Mouse (Mus musculus): ENCODE data around the gene Dmgdh. TPM values are rescaled to one million over a fixed set of nuclear protein-coding genes. Genes with fewer than 3 reads are reported as not detected.

The Dmgdh gene
- polyA plus RNA-seq, 1 experiment from 2014 or later: not detected

GRCm38 (mm10) chr13:93648387-93649130 is 25.7 kb upstream of the Dmgdh start:
- no peaks in the 10 kb centered on the region for H3K4me1 ChIP-seq (ENCODE audit: insufficient read depth)
- H3K27me3 ChIP-seq (ENCODE audit: insufficient read depth, low read length): no peaks in the 10 kb centered on the region
- H3K27ac ChIP-seq (ENCODE audit: low read depth): no peak overlapping the region
- H3K36me3 ChIP-seq (ENCODE audit: insufficient read depth): no peaks in the 10 kb centered on the region
- WGBS: 51% methylated on average over 7 of the region's 7 CpGs
- no peak overlapping the region for H3K9ac ChIP-seq
- no peaks in the 10 kb centered on the region for H3K9me3 ChIP-seq (ENCODE audit: low read depth, low read length)
- DNase-seq: no peak
- no peak for ATAC-seq (ENCODE audit: insufficient read depth)
- no peak for TF ChIP-seq CTCF (IDR thresholded peaks at IDR 0.05; ENCODE audit: low read depth)
- H3K4me3 ChIP-seq (ENCODE audit: low read depth, low read length): no peak overlapping the region
- no peak overlapping the region for H3K4me2 ChIP-seq

- Histone ChIP-seq H3K4me2 (no peak overlapping the region), H3K27ac (ENCODE audit: low read depth) (no peak overlapping the region), H3K36me3 (ENCODE audit: insufficient read depth) (no peaks in the 10 kb centered on the region), H3K4me3 (ENCODE audit: low read depth, low read length) (no peak overlapping the region), H3K27me3 (ENCODE audit: insufficient read depth, low read length) (no peaks in the 10 kb centered on the region), H3K4me1 (ENCODE audit: insufficient read depth) (no peaks in the 10 kb centered on the region), H3K9me3 (ENCODE audit: low read depth, low read length) (no peaks in the 10 kb centered on the region), H3K9ac (no peak overlapping the region)
- no peak for TF ChIP-seq CTCF (IDR thresholded peaks at IDR 0.05; ENCODE audit: low read depth)
- DNase-seq: no peak
- no peak for ATAC-seq (ENCODE audit: insufficient read depth)
- WGBS: 73% methylated on average over 6 of the region's 6 CpGs
These were observed 20.9 kb upstream of the Dmgdh start for GRCm38 (mm10) chr13:93653382-93653781.

GRCm38 (mm10) chr13:93657941-93658340 is 16.3 kb upstream of the Dmgdh start:
- WGBS: 69% methylated on average over 5 of the region's 5 CpGs
- Histone ChIP-seq H3K27me3 (ENCODE audit: insufficient read depth, low read length) (no peaks in the 10 kb centered on the region), H3K4me2 (no peak overlapping the region), H3K27ac (ENCODE audit: low read depth) (no peak overlapping the region), H3K4me3 (ENCODE audit: low read depth, low read length) (no peak overlapping the region), H3K4me1 (ENCODE audit: insufficient read depth) (no peaks in the 10 kb centered on the region), H3K9ac (no peak overlapping the region), H3K9me3 (ENCODE audit: low read depth, low read length) (no peaks in the 10 kb centered on the region), H3K36me3 (ENCODE audit: insufficient read depth) (no peaks in the 10 kb centered on the region)
- TF ChIP-seq CTCF (IDR thresholded peaks at IDR 0.05; ENCODE audit: low read depth): no peak
- ATAC-seq (ENCODE audit: insufficient read depth): no peak
- no peak for DNase-seq

- Histone ChIP-seq H3K9ac (no peak overlapping the region), H3K4me2 (no peak overlapping the region)
- 83% methylated on average over 4 of the region's 4 CpGs for WGBS
These were observed 6.6 kb upstream of the Dmgdh start for GRCm38 (mm10) chr13:93667586-93667985.

GRCm38 (mm10) chr13:93672371-93672770 is 1.9 kb upstream of the Dmgdh start:
- H3K27ac ChIP-seq (ENCODE audit: low read depth): no peak overlapping the region
- H3K9me3 ChIP-seq (ENCODE audit: low read depth, low read length): no peaks in the 10 kb centered on the region
- no peaks in the 10 kb centered on the region for H3K36me3 ChIP-seq (ENCODE audit: insufficient read depth)
- no peak for DNase-seq
- H3K4me3 ChIP-seq (ENCODE audit: low read depth, low read length): no peak overlapping the region
- WGBS: 81% methylated on average over 4 of the region's 4 CpGs
- H3K9ac ChIP-seq: no peak overlapping the region
- peaks cover 10% of the 10 kb centered on the region for H3K27me3 ChIP-seq (ENCODE audit: insufficient read depth, low read length)
- H3K4me2 ChIP-seq: no peak overlapping the region
- H3K4me1 ChIP-seq (ENCODE audit: insufficient read depth): no peaks in the 10 kb centered on the region
- no peak for TF ChIP-seq CTCF (IDR thresholded peaks at IDR 0.05; ENCODE audit: low read depth)
- ATAC-seq (ENCODE audit: insufficient read depth): no peak

More at GRCm38 (mm10) chr13:93667586-93667985, 6.6 kb upstream of the Dmgdh start:
- no peak for ATAC-seq (ENCODE audit: insufficient read depth)
- no peak overlapping the region for H3K27ac ChIP-seq (ENCODE audit: low read depth)
- H3K27me3 ChIP-seq (ENCODE audit: insufficient read depth, low read length): no peaks in the 10 kb centered on the region
- no peak overlapping the region for H3K4me3 ChIP-seq (ENCODE audit: low read depth, low read length)
- no peak for TF ChIP-seq CTCF (IDR thresholded peaks at IDR 0.05; ENCODE audit: low read depth)
- no peaks in the 10 kb centered on the region for H3K36me3 ChIP-seq (ENCODE audit: insufficient read depth)
- no peaks in the 10 kb centered on the region for H3K4me1 ChIP-seq (ENCODE audit: insufficient read depth)
- DNase-seq: no peak
- H3K9me3 ChIP-seq (ENCODE audit: low read depth, low read length): no peaks in the 10 kb centered on the region

GRCm38 (mm10) chr13:93673296-93673695 is 937 bp upstream of the Dmgdh start:
- ATAC-seq (ENCODE audit: insufficient read depth) (no peak), DNase-seq (no peak)
- Histone ChIP-seq H3K9ac (no peak overlapping the region), H3K4me2 (no peak overlapping the region), H3K27ac (ENCODE audit: low read depth) (no peak overlapping the region), H3K27me3 (ENCODE audit: insufficient read depth, low read length) (peaks cover 10% of the 10 kb centered on the region), H3K4me3 (ENCODE audit: low read depth, low read length) (no peak overlapping the region), H3K4me1 (ENCODE audit: insufficient read depth) (no peaks in the 10 kb centered on the region), H3K9me3 (ENCODE audit: low read depth, low read length) (no peaks in the 10 kb centered on the region), H3K36me3 (ENCODE audit: insufficient read depth) (no peaks in the 10 kb centered on the region)
- no peak for TF ChIP-seq CTCF (IDR thresholded peaks at IDR 0.05; ENCODE audit: low read depth)
- WGBS: 54% methylated on average over 2 of the region's 2 CpGs

- no peak overlapping the region for H3K4me3 ChIP-seq (ENCODE audit: low read depth, low read length)
- DNase-seq: no peak
- H3K9me3 ChIP-seq (ENCODE audit: low read depth, low read length): no peaks in the 10 kb centered on the region
- H3K27ac ChIP-seq (ENCODE audit: low read depth): no peak overlapping the region
- ATAC-seq (ENCODE audit: insufficient read depth): no peak
- H3K27me3 ChIP-seq (ENCODE audit: insufficient read depth, low read length): peaks cover 10% of the 10 kb centered on the region
- H3K9ac ChIP-seq: no peak overlapping the region
- H3K4me1 ChIP-seq (ENCODE audit: insufficient read depth): no peaks in the 10 kb centered on the region
- no peaks in the 10 kb centered on the region for H3K36me3 ChIP-seq (ENCODE audit: insufficient read depth)
- H3K4me2 ChIP-seq: no peak overlapping the region
- WGBS: 70% methylated on average over 9 of the region's 9 CpGs
- no peak for TF ChIP-seq CTCF (IDR thresholded peaks at IDR 0.05; ENCODE audit: low read depth)
These were observed 2.6 kb downstream of the Dmgdh start for GRCm38 (mm10) chr13:93676864-93677263.
